Mouse (Mus musculus) ES-Bruce4 (cell line): Measurements from ENCODE around the gene Nell2.

ENCODE experiments used
- CTCF ChIP-seq: IDR thresholded peaks from one replicate; pipeline ENCODE4 v1.8.1; 2011; ENCODE audit warnings: low read depth, low read length
- POLR2A ChIP-seq: IDR thresholded peaks from one replicate; pipeline ENCODE4 v1.8.1; 2011; ENCODE audit warnings: low read length; ENCODE audit not compliant: insufficient read depth

DNA sequence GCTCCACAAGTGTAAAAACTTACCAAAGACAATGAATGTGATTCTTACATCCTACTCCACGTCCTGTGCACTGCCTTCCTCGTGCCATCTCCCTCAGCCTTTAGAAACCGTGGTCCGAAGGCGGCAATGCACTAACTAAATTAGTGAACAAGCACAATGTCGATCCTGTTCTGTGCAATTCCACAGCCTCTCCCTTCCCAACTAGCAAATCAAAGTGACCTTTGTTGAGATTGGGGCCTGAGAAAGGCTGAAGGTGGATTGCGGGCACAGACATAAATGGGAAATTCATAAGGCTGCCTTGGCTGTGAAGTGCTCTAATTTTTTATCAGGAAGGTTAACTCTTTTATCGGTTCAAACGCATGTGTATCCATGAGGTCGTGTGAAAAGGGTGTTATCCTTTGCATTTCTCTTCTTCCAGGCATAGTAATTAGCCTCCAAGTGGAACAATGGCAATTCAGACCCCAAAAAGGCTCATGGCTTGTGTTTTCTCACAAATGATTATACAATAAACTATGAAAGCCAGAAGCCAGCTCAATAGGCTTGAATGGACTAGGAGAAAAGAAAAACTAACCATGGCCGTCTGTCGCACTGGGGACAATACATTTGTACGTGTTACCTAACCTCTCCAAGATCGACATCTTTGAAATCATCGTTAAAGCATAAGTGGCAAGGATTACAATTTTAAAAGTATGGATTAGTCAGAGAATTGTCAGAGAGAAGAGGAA lies 106.0 kb downstream of the Nell2 start:
- TF ChIP-seq CTCF (no peak), POLR2A (no peak)
